8 mouse cellular contexts compared by ENCODE assay signal in the genomic region with DNA sequence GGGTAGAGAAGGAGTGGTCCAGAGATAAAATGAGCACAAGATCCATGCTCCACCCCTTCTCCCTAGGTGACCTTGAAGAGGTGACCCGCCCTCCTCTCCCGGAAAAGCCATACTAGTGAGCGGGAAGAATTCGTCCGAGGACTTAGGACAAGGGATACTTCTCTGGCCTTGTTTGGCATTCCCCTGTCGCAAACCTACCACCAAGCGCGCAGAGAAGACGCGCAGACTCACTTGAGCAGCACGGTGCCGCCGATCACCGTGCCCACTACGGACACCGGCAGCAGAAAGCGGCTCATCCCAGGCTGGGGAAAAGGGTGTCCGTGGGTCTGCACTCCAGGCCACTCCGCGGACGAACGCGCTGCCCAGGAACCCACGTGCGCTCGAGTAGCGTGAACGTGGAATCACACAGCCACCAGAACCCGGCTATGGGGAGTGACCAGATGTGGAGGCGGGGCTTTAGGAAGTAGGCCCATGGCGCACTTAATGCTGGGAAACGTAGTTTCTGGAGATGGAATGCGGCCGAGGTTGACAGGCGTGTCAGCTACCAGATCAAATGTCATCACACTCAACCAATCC. TPM values are rescaled to one million over a fixed set of nuclear protein-coding genes. Genes with fewer than 3 reads are reported as not detected.
A peak's percentile ranks its signal among the peaks of the same experiment; 100 is the strongest.
DNase-seq lines count a peak whose midpoint lies in the region; ATAC-seq and TF ChIP-seq lines count a peak whose summit lies in the region.

A gene (minus strand): TSS at position 434 of the 576 bp plus-strand sequence.

- H3K9ac ChIP-seq in MEL (ENCODE audit: control insufficient read depth, low read depth, low read length, poor library complexity, severe bottlenecking), result peak within 1 kb of the TSS; percentile 77
- H3K9ac ChIP-seq in forebrain, postnatal 0 days, result peak within 1 kb of the TSS; percentile 69
- peak within 1 kb of the TSS; percentile 78 for H3K9ac ChIP-seq in lung, embryonic 15.5 days

- TF ChIP-seq CTCF in MEL (IDR thresholded peaks at IDR 0.05 in 2 of 3, conservative IDR thresholded peaks at IDR 0.05 in 1 of 3; ENCODE audit: control insufficient read depth in 1 of 3, insufficient read depth in 1 of 3, low read depth in 2 of 3, low read length in 3 of 3, poor library complexity in 1 of 3, severe bottlenecking in 1 of 3), result no peak
- TF ChIP-seq CTCF in cerebellum, adult 2 months (IDR thresholded peaks at IDR 0.05; ENCODE audit: borderline replicate concordance, insufficient read depth, low read depth, low read length), result no peak
- peak; percentile 42 for TF ChIP-seq CTCF in forebrain, postnatal 0 days (IDR thresholded peaks at IDR 0.05; ENCODE audit: low read depth)

- WGBS in cerebellum, adult 2 months, result under 1% methylated on average over 35 of the region's 35 CpGs
- WGBS in forebrain, postnatal 0 days, result under 1% methylated on average over 35 of the region's 35 CpGs
- 0% methylated on average over 35 of the region's 35 CpGs for WGBS in lung, embryonic 15.5 days

- TF ChIP-seq POLR2A in MEL (IDR thresholded peaks at IDR 0.05; ENCODE audit: control insufficient read depth in 1 of 2, insufficient read depth in 1 of 2, low read depth in 1 of 2, low read length in 2 of 2, poor library complexity in 1 of 2), result peak; percentile 44 to 76; a peak in 3 of 4 replicates
- peak; percentile 70 for TF ChIP-seq POLR2A in cerebellum, adult 2 months (IDR thresholded peaks at IDR 0.05; ENCODE audit: borderline replicate concordance, insufficient read depth, low read length)

- no peak for TF ChIP-seq EP300 in MEL (IDR thresholded peaks at IDR 0.05; ENCODE audit: low read depth in 1 of 2, low read length in 2 of 2)

- H3K4me2 ChIP-seq in forebrain, postnatal 0 days (ENCODE audit: low read depth), result peak within 1 kb of the TSS; percentile 57
- H3K4me2 ChIP-seq in lung, embryonic 15.5 days, result peak within 1 kb of the TSS; percentile 67

- TF ChIP-seq RAD21 in MEL (IDR thresholded peaks at IDR 0.05; ENCODE audit: low read depth, low read length), result no peak

- peak within 1 kb of the TSS; percentile 23 for H3K27ac ChIP-seq in MEL (ENCODE audit: control insufficient read depth, low read depth, low read length)
- peak within 1 kb of the TSS; percentile 65 for H3K27ac ChIP-seq in cerebellum, adult 2 months (ENCODE audit: insufficient read depth, low read length)
- H3K27ac ChIP-seq in forebrain, postnatal 0 days (ENCODE audit: low read depth, low read length), result peak within 1 kb of the TSS; percentile 68
- peak within 1 kb of the TSS; percentile 84 for H3K27ac ChIP-seq in lung, embryonic 15.5 days

- H3K36me3 ChIP-seq in MEL (ENCODE audit: control insufficient read depth in 1 of 2, insufficient read depth in 2 of 2, low read length in 2 of 2), result peaks cover 4 to 5% of the 10 kb centered on the region in 2 experiments
- H3K36me3 ChIP-seq in forebrain, postnatal 0 days (ENCODE audit: insufficient read depth), result peaks cover 36% of the 10 kb centered on the region
- peaks cover 33% of the 10 kb centered on the region for H3K36me3 ChIP-seq in lung, embryonic 15.5 days

- ATAC-seq in forebrain, postnatal 0 days, result peak; percentile 97
- ATAC-seq in lung, embryonic 15.5 days (ENCODE audit: borderline replicate concordance, extremely low read depth, low FRiP score, low TSS enrichment), result peak; percentile 96

- peaks cover 0 to 9% of the 10 kb centered on the region in 2 experiments; a peak in 2 of 4 replicates for H3K4me1 ChIP-seq in MEL (ENCODE audit: control insufficient read depth in 1 of 2, insufficient read depth in 2 of 2, low read length in 2 of 2)
- H3K4me1 ChIP-seq in cerebellum, adult 2 months (ENCODE audit: control insufficient read depth, insufficient read depth, low read length), result peaks cover 5% of the 10 kb centered on the region; the same call in 1 of the 2 replicates
- 0 out of 2 replicates have a peak, but pooled peaks cover 3% of the 10 kb centered on the region for H3K4me1 ChIP-seq in forebrain, postnatal 0 days (ENCODE audit: insufficient read depth)
- peaks cover 17% of the 10 kb centered on the region for H3K4me1 ChIP-seq in lung, embryonic 15.5 days

- no peaks in the 10 kb centered on the region for H3K9me3 ChIP-seq in MEL (replicated peaks; ENCODE audit: insufficient read depth, low read length)
- H3K9me3 ChIP-seq in forebrain, postnatal 0 days (ENCODE audit: low read length), result no peaks in the 10 kb centered on the region
- no peaks in the 10 kb centered on the region for H3K9me3 ChIP-seq in lung, embryonic 15.5 days

- H3K79me2 ChIP-seq in MEL (ENCODE audit: control insufficient read depth, insufficient read depth, low read length, poor library complexity), result peaks cover 10% of the 10 kb centered on the region

- H3K4me3 ChIP-seq in MEL (ENCODE audit: control insufficient read depth in 1 of 2, insufficient read depth in 1 of 2, low read depth in 2 of 2, low read length in 2 of 2), result peak within 1 kb of the TSS; percentile 74 to 78
- peak within 1 kb of the TSS; percentile 83 for H3K4me3 ChIP-seq in cerebellum, adult 2 months (replicated peaks; ENCODE audit: insufficient read depth, low read depth, low read length)
- H3K4me3 ChIP-seq in forebrain, postnatal 0 days (ENCODE audit: low read depth, low read length), result peak within 1 kb of the TSS; percentile 77
- H3K4me3 ChIP-seq in lung, embryonic 15.5 days, result peak within 1 kb of the TSS; percentile 92

- no peaks in the 10 kb centered on the region for H3K27me3 ChIP-seq in MEL (ENCODE audit: control insufficient read depth in 1 of 2, insufficient read depth in 2 of 2, low read length in 2 of 2)
- H3K27me3 ChIP-seq in cerebellum, adult 2 months (ENCODE audit: control insufficient read depth, insufficient read depth, low read length), result no peaks in the 10 kb centered on the region
- no peaks in the 10 kb centered on the region for H3K27me3 ChIP-seq in forebrain, postnatal 0 days (ENCODE audit: insufficient read depth, low read length)
- no peaks in the 10 kb centered on the region for H3K27me3 ChIP-seq in lung, embryonic 15.5 days

- DNase-seq in MEL (ENCODE audit: low read depth, low spot score), result peak; percentile 94
- DNase-seq in cerebellum, adult 2 months, result peak; percentile 89 to 93
- DNase-seq in forebrain, postnatal 0 days, result peak; percentile 91
- DNase-seq in heart, postnatal 4 days, result peak; percentile 90
- peak; percentile 89 for DNase-seq in layer of hippocampus, adult 8-10 months (ENCODE audit: low spot score in 2 of 2)
- peak; percentile 74 for DNase-seq in ovary, adult 18-20 months (ENCODE audit: low spot score)
- DNase-seq in thymus, postnatal 0 days (ENCODE audit: low spot score), result peak; percentile 82

TF ChIP-seq in MEL, 35 proteins besides CTCF, POLR2A, EP300 and RAD21:
- TF ChIP-seq MAFK (IDR thresholded peaks at IDR 0.05; ENCODE audit: borderline replicate concordance, low read depth, low read length), result no peak
- TF ChIP-seq KAT2A (conservative IDR thresholded peaks at IDR 0.05; ENCODE audit: low read depth, low read length), result peak; percentile 82
- TF ChIP-seq SIN3A (IDR thresholded peaks at IDR 0.05; ENCODE audit: low read length), result peak; percentile 84
- no peak for TF ChIP-seq ZNF384 (IDR thresholded peaks at IDR 0.05; ENCODE audit: low read depth, low read length)
- peak; percentile 93 for TF ChIP-seq MXI1 (IDR thresholded peaks at IDR 0.05; ENCODE audit: low read depth, low read length)
- peak; percentile 72 for TF ChIP-seq NELFE (IDR thresholded peaks at IDR 0.05; ENCODE audit: low read depth, low read length)
- TF ChIP-seq ZKSCAN1 (IDR thresholded peaks at IDR 0.05; ENCODE audit: low read depth, low read length), result no peak
- TF ChIP-seq CHD2 (IDR thresholded peaks at IDR 0.05; ENCODE audit: low read length), result no peak
- peak; percentile 54; the same call in 1 of the 2 replicates for TF ChIP-seq POLR2AphosphoS2 (IDR thresholded peaks at IDR 0.05; ENCODE audit: low read length)
- TF ChIP-seq ELF1 (IDR thresholded peaks at IDR 0.05; ENCODE audit: low read depth, low read length), result peak; percentile 91
- TF ChIP-seq USF1 (IDR thresholded peaks at IDR 0.05; ENCODE audit: low read depth, low read length), result peak; percentile 54; the same call in 1 of the 2 replicates
- no peak for TF ChIP-seq CHD1 (IDR thresholded peaks at IDR 0.05; ENCODE audit: low read depth, low read length)
- no peak for TF ChIP-seq MEF2A (IDR thresholded peaks at IDR 0.05; ENCODE audit: extremely low read depth, insufficient replicate concordance, low read depth, low read length, poor library complexity, severe bottlenecking)
- TF ChIP-seq HCFC1 (IDR thresholded peaks at IDR 0.05; ENCODE audit: low read depth, low read length), result peak; percentile 95
- no peak for TF ChIP-seq GATA1 (IDR thresholded peaks at IDR 0.05; ENCODE audit: low read depth, low read length)
- no peak; the same call in 1 of the 2 replicates for TF ChIP-seq TBP (IDR thresholded peaks at IDR 0.05; ENCODE audit: low read depth, low read length)
- peak; percentile 69 for TF ChIP-seq NRF1 (IDR thresholded peaks at IDR 0.05; ENCODE audit: insufficient read depth, low read depth, low read length, poor library complexity, severe bottlenecking)
- TF ChIP-seq MYC (IDR thresholded peaks at IDR 0.05; ENCODE audit: low read depth, low read length), result peak; percentile 72; the same call in 1 of the 2 replicates
- TF ChIP-seq MYB (IDR thresholded peaks at IDR 0.05; ENCODE audit: low read depth, low read length), result no peak
- TF ChIP-seq GABPA (IDR thresholded peaks at IDR 0.05; ENCODE audit: low read depth, low read length), result no peak
- no peak for TF ChIP-seq BHLHE40 (IDR thresholded peaks at IDR 0.05; ENCODE audit: borderline replicate concordance, low read depth, low read length)
- no peak for TF ChIP-seq JUND (IDR thresholded peaks at IDR 0.05; ENCODE audit: low read depth, low read length)
- peak; percentile 80; the same call in 1 of the 2 replicates for TF ChIP-seq MAX (IDR thresholded peaks at IDR 0.05; ENCODE audit: low read length)

RNA-seq across cellular contexts. Expression of the gene that starts here (rescaled TPM):
- total RNA-seq in MEL (2012; rRNA removed), result 33.1 and 46.4 TPM in 2 replicates
- polyA plus RNA-seq in MEL (2012; ENCODE audit: insufficient read depth in 1 of 2, insufficient read length in 2 of 2, low read depth in 1 of 2, low replicate concordance in 2 of 2, missing spikeins in 1 of 2), result 10 to 100 TPM in 1 of 2 experiments, not detected in 1; 24.0 TPM
- 32.7 and 33.0 TPM in 2 replicates for polyA plus RNA-seq in cerebellum, adult 2 months (2012; rRNA removed)
- 73.9 and 84.5 TPM in 2 replicates for total RNA-seq in forebrain, postnatal 0 days (2014; rRNA removed)
- 28.5 and 37.9 TPM in 2 replicates for polyA plus RNA-seq in forebrain, postnatal 0 days (2015; fragmentation: Nextera tagmentation; extraction: Ambion mirVana)
- total RNA-seq in heart, postnatal 4 days (2021), result 10 to 100 TPM; 30.4 to 36.4 TPM
- total RNA-seq in layer of hippocampus, adult 8-10 months (2022), result 10 to 100 TPM; 27.0 to 31.7 (median 30.2) TPM
- 20.9 and 22.1 TPM in 2 replicates for polyA plus RNA-seq in lung, embryonic 15.5 days (2015; fragmentation: Nextera tagmentation; extraction: Ambion mirVana)
- 9.9 and 12.6 TPM in 2 replicates for polyA plus RNA-seq in thymus, postnatal 0 days (2015; fragmentation: Nextera tagmentation; extraction: Ambion mirVana)

Comparison
In these comparisons a context has a peak if more than half of its experiments do, and no peak if none do; other contexts are left out.
1. Peak in every context shown above with its lines: DNase-seq, ATAC-seq, H3K4me3 ChIP-seq and H3K27ac ChIP-seq.
2. H3K27ac ChIP-seq: peak in every context shown above with its lines; median percentile 84 in lung, embryonic 15.5 days; 68 in forebrain, postnatal 0 days; 65 in cerebellum, adult 2 months; 23 in MEL.